Mouse (Mus musculus) naive thymus-derived CD4-positive, alpha-beta T cell, adult 2 months (primary cell): ENCODE measurements around the gene Psg20.
"Not testable (repeated sequence)": the region's sequence is repeated elsewhere in the genome, so short reads cannot be mapped to it uniquely, and the experiment has no call there.

Experiments
- DNase-seq: peaks from one replicate; pipeline ENCODE4 v3.0.0-alpha.2; 2011; ENCODE audit warnings: low read depth

The Psg20 gene

GRCm38 (mm10) chr7:18686085-18686484 is at the start of gene Psg20:
Gene Psg20, minus strand, starts transcription at chr7:18686185.
- no peak for DNase-seq

DNA sequence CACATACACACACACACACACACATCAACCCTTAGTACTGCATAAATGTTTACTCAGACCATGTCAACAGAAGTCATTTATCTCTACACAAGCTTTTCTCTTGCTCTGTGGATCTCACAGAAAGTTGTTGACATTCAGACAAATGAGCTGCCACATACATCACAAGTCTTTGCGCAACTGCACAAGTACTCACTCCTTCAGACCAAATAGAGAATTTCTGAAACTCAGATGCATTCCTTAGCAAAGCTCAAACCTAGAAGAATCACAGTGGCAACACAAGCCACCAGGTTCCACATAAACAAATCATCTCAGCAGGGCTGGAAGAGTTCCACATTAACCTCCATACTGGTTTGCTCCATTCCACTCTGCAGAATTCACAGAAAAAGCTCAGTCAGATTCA is 48.5 kb upstream of the Psg20 start:
- DNase-seq = no peak

DNA sequence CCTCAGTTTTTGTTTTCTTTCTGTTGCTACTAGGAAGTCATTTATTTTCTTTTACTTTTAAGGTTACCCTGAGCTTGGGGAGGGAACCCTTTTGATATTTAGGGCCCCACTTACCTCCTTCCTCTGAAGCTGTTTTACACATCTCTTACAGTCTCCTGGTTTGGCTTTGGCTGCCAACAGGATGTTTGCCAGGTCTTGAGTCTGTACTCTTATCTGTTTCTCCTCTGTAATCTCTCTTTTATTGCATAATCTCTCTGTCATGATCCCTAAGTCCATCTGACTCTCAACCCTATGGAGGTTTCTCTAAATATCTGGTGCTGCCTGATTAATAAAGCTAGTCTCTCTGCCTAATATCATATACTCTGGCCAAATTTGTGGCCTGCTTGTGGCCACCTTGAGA is 47.1 kb upstream of the Psg20 start:
- DNase-seq = no peak

GRCm38 (mm10) chr7:18728391-18728790 is 42.4 kb upstream of the Psg20 start:
- no peak for DNase-seq

- not testable (repeated sequence) for DNase-seq
These were observed 39.9 kb upstream of the Psg20 start for GRCm38 (mm10) chr7:18725931-18726330.

DNA sequence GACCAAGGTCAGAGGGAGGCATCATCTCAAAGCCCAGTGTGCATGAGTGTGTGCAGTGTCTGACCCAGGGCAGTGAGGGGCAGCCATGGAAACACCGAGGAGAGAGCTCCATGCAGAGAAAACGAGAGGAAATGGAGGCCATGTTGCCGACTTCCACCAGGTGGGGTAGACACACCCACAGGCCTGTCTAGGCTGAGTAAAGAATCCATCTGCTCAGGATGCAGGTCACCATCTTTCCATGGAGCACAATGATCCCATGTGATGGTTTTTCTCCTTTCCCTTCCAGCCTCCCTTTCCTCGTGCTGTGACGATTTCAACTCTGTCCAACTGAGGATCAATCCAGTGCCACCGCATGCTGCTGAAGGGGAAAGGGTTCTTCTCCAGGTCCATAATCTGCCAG is 38.0 kb upstream of the Psg20 start:
- DNase-seq = no peak

- no peak for DNase-seq
These were observed 31.8 kb upstream of the Psg20 start, which contains the start of gene Psg22 for GRCm38 (mm10) chr7:18717790-18718189. Gene Psg22, plus strand, starts transcription at chr7:18718090.

- DNase-seq = no peak
These were observed 29.6 kb upstream of the Psg20 start for GRCm38 (mm10) chr7:18715546-18715945.

DNA sequence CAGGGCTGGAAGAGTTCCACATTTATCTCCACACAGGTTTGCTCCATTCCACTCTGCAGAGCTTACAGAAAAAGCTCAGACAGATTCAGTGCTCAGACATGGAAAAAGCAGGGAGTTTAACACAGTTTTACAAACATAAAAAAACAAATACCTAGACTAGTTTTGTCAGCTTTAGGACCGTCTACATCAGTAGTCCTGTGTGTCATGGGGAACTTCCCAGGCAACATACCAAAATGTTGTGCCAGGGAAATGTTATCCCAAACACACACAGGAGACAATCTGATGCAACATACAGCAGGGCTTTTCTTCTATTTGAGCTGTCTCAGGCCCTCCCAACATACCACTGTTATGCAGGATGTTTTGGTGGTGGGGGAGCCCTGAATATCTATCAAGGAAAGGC is 24.9 kb upstream of the Psg20 start:
- no peak for DNase-seq

DNA sequence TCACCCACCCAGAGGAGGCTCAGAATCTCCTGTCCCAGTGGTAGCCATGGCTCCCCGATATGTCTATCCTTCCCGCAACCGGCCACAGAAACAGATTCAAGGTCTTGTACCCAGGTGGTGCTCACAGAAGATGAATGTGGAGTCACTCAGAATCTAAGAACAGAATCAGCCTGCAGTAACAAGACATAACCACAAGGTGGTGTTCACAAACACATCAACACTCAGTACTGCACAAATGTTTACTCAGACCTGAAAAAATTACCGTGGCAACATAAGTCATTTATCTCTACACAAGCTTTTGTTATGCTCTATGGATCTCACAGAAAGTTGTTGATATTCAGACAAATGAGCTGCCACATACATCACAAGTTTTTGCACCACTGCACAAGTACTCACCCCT is 24.3 kb upstream of the Psg20 start:
- DNase-seq = peak; percentile 10

- DNase-seq = no peak
These were observed 399 bp downstream of the Psg20 start for GRCm38 (mm10) chr7:18685586-18685985.

DNA sequence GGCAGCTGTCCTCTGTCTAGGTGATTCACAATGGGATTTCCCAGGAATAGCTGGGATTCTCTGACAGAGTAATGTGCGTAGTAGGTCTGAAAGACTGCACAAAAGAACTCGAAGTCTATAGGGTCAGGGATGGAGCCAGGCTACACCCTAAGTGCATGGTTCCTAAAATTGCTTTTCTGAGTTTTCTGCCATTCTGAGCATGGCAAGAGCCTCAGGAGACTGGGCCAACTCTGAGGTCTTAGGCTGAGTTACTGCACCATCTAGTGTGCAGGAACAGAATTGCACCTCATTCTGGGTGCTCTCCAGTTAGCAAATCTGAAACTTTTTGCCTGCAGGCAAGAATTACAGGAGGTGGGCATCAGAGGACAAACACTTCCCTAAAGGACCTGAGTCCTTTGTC is 6.2 kb downstream of the Psg20 start:
- peak; percentile 2 for DNase-seq

DNA sequence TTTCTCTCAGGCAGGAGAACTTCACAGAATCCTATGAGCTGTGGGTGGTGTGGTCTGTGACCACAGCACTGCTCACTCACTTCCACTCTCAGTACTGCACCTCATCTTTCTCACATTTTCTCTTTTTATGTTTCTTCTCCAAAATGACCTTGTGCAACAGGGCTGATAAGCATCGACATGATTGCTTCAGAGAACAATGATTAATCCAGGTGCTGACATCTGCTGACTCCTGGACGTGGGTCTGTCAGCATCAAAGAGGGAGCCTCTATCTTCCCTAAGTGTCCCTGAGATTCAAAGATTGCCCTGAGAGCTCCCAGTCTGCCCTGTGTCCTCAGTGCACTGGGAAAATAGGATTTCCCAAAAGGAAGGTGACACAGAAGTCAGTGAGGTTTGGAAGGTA is 29.4 kb downstream of the Psg20 start, which contains the start of gene Psg21:
Gene Psg21 (minus strand): TSS at position 101 of the 400 bp plus-strand sequence.
- not testable (repeated sequence) for DNase-seq

DNA sequence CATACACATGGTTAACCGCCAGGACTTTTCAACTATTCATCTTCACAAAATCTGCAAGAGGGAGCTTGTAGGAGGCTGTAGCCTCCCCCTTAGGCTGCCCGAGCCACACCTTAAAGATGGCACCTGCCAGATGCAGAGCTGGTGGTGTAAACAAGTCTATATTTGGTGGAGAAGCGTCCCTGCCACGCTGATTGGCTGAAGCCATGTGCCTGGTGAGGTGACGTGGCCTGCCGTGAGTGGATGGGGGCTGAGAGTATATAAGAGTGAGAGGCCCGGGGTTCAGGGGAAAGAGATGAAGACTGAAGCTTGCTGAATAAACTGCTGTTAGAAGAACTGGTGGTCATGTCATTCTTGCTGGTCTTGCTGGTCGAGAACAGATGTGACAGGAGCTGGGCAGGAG is 59.1 kb downstream of the Psg20 start:
- not testable (repeated sequence) for DNase-seq
